Mouse (Mus musculus) cerebellum, adult 2 months (tissue): ENCODE results near the gene Nebl.

Source experiments
- CTCF ChIP-seq: fragments of 200-500 bp; IDR thresholded peaks from 2 replicates; pipeline ENCODE4 v1.5.1; 2011; ENCODE audit warnings: low read depth, mild to moderate bottlenecking, control low read depth, low read length, moderate library complexity, borderline replicate concordance; ENCODE audit not compliant: insufficient read depth
- POLR2A ChIP-seq: fragments of 200-500 bp; IDR thresholded peaks from 2 replicates; pipeline ENCODE4 v1.6.1; 2011; ENCODE audit warnings: low read length, control low read depth, borderline replicate concordance; ENCODE audit not compliant: insufficient read depth

GRCm38 (mm10) chr2:17405899-17406531, 325.2 kb downstream of the Nebl start:
- no peak for TF ChIP-seq CTCF
- TF ChIP-seq POLR2A = no peak
